Mouse (Mus musculus) heart, embryonic 16.5 days (tissue): ENCODE results near the gene Agrp. TPM values are rescaled to one million over a fixed set of nuclear protein-coding genes. Genes with fewer than 3 reads are reported as not detected.

Source experiments
- ATAC-seq: fragments of 200-750 bp; cut with Nextera tagmentation; replicated peaks from 2 replicates; pipeline ENCODE4 v1.8.0; 2017; ENCODE audit warnings: moderate number of reproducible peaks; ENCODE audit not compliant: insufficient read depth, low FRiP score; ENCODE audit errors: extremely low read depth
- H3K27ac ChIP-seq: fragments of 300-500 bp; sonication (generic); 2 replicates; pipeline ENCODE4 v1.5.1; 2014; ENCODE audit warnings: mild to moderate bottlenecking, low read length, control low read depth, moderate library complexity
- H3K27me3 ChIP-seq: fragments of 300-500 bp; sonication (generic); 2 replicates; pipeline ENCODE4 v1.6.1; 2014; ENCODE audit warnings: low read length, mixed read lengths; ENCODE audit not compliant: control insufficient read depth, insufficient read depth
- H3K36me3 ChIP-seq: fragments of 300-500 bp; sonication (generic); 2 replicates; pipeline ENCODE4 v1.6.1; 2014; ENCODE audit not compliant: control insufficient read depth, insufficient read depth
- H3K4me1 ChIP-seq: fragments of 300-500 bp; sonication (generic); 2 replicates; pipeline ENCODE4 v1.6.1; 2014; ENCODE audit warnings: low read length, mixed read lengths; ENCODE audit not compliant: control insufficient read depth, insufficient read depth
- H3K4me2 ChIP-seq: fragments of 300-500 bp; sonication (generic); 2 replicates; pipeline ENCODE4 v1.6.1; 2014; ENCODE audit warnings: low read depth, mild to moderate bottlenecking, control low read depth, low read length
- H3K4me3 ChIP-seq: fragments of 300-500 bp; sonication (generic); 2 replicates; pipeline ENCODE4 v1.5.1; 2014; ENCODE audit warnings: mild to moderate bottlenecking, control low read depth, low read length
- H3K9ac ChIP-seq: fragments of 300-500 bp; sonication (generic); 2 replicates; pipeline ENCODE4 v1.6.1; 2014; ENCODE audit warnings: low read length, control low read depth
- H3K9me3 ChIP-seq: fragments of 300-500 bp; sonication (generic); replicated peaks from 2 replicates; pipeline ENCODE4 v1.6.1; 2016; ENCODE audit warnings: low read length; ENCODE audit not compliant: control insufficient read depth
- WGBS: fragments of 180-500 bp; shearing (Covaris S2); extraction: QIAGEN DNeasy Blood & Tissue Kit; methylation state at CpG from one replicate; pipeline ENCODE4 v1.1.7; 2014; 5-methylcytosine and 5-hydroxymethylcytosine counted together
- polyA plus RNA-seq: library from polyadenylated mRNA; unstranded; fragments of >200 nt; fragmentation: Nextera tagmentation; extraction: Ambion mirVana; gene quantifications from 2 replicates; pipeline ENCODE4 v1.2.1, GENCODE M21; 2015

Gene Agrp
- polyA plus RNA-seq, 1 experiment from 2014 or later = not detected

DNA sequence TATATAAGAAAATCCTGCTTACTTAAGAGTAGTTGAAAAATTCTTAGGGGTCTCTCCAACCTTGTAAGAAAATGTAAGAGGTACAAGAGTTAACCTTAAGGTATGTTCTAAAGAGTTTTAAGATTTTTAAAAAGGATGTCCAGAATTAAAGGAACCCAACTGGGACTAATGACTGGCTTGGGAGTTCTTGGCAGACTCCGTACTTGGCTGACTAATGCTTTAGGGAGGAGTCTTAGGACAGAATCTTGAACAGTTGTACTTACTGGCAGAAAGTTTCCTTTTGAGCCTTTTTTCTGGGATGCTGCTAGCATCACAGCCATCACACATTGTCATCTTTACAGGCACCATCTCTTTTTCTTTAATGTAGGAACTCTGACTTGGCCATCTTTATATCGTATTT, 3.3 kb upstream of the Agrp start:
- peaks cover 21% of the 10 kb centered on the region for H3K4me1 ChIP-seq
- 64% methylated on average over 2 of the region's 2 CpGs for WGBS
- H3K9ac ChIP-seq = no peak overlapping the region
- peaks cover 14% of the 10 kb centered on the region for H3K36me3 ChIP-seq
- H3K4me3 ChIP-seq = no peak overlapping the region
- no peak for ATAC-seq
- H3K27me3 ChIP-seq = no peaks in the 10 kb centered on the region
- H3K4me2 ChIP-seq = no peak overlapping the region
- no peaks in the 10 kb centered on the region for H3K9me3 ChIP-seq
- no peak overlapping the region for H3K27ac ChIP-seq

GRCm38 (mm10) chr8:105639835-105640234, 2.6 kb upstream of the Agrp start:
- Histone ChIP-seq H3K4me1 (peaks cover 26% of the 10 kb centered on the region), H3K27ac (no peak overlapping the region)

DNA sequence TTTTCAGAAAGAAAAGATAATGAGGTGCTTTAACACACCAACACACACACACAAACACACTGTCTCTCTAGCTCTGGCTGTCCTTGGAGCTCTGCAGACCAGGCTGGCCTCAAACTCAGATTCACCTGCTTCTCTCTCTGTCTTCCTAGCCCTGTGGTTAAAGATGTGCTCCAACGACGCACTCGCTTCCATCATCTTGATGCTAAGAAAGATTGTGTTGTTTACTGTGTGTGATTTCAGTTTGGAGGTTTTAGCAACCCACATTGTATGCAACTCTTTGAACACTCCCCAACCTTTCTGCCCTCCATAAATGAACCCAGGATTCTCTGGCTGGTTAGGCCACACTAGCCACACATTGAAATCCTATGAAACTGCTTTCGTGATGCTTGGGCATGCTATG, 1.3 kb upstream of the Agrp start:
- Histone ChIP-seq H3K9me3 (no peaks in the 10 kb centered on the region), H3K9ac (peak overlapping the region; percentile 96), H3K27me3 (no peaks in the 10 kb centered on the region), H3K27ac (peak overlapping the region; percentile 47; the same call in 1 of the 2 replicates), H3K4me2 (peak overlapping the region; percentile 90), H3K4me1 (peaks cover 27% of the 10 kb centered on the region), H3K36me3 (peaks cover 2% of the 10 kb centered on the region; the same call in 1 of the 2 replicates), H3K4me3 (peak overlapping the region; percentile 24; the same call in 1 of the 2 replicates)
- 77% methylated on average over 4 of the region's 4 CpGs for WGBS
- no peak for ATAC-seq

More at GRCm38 (mm10) chr8:105639835-105640234, 2.6 kb upstream of the Agrp start:
- Histone ChIP-seq H3K27me3 (no peaks in the 10 kb centered on the region), H3K4me3 (no peak overlapping the region), H3K9me3 (no peaks in the 10 kb centered on the region), H3K36me3 (peaks cover 10% of the 10 kb centered on the region), H3K4me2 (no peak overlapping the region), H3K9ac (no peak overlapping the region)
- no peak for ATAC-seq
- 63% methylated on average over 1 of the region's 1 CpGs for WGBS

DNA sequence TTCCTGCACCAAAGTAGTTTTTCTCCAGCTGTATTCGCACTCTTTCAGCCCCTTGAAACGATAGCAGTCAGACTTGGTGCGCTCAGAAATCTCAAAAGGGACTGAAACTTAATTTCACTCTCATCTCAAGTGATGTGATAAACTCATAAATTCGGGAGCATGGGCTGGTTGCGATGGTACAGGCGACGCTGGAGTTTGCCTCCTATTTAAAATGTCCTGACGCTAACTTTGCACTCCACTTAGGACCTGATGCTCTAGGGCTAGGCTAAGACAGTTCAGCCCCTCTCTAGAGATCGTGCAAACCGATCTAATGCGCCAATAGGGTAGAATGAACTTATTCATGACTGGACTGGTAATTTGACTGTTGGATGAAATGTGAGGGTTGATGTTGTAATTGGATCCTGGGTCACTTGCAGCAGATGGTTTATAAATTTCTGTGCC, 428 bp upstream of the Agrp start:
- peak overlapping the region; percentile 81 for H3K4me3 ChIP-seq
- peaks cover 27% of the 10 kb centered on the region for H3K4me1 ChIP-seq
- H3K27me3 ChIP-seq = no peaks in the 10 kb centered on the region
- H3K9me3 ChIP-seq = no peaks in the 10 kb centered on the region
- peak overlapping the region; percentile 96 for H3K9ac ChIP-seq
- under 1% methylated on average over 11 of the region's 11 CpGs for WGBS
- H3K36me3 ChIP-seq = no peaks in the 10 kb centered on the region
- ATAC-seq = no peak
- peak overlapping the region; percentile 90 for H3K4me2 ChIP-seq
- peak overlapping the region; percentile 100 for H3K27ac ChIP-seq

- Histone ChIP-seq H3K4me2 (peak within 1 kb of the TSS; percentile 90), H3K27me3 (no peaks in the 10 kb centered on the region), H3K9ac (peak within 1 kb of the TSS; percentile 96), H3K9me3 (no peaks in the 10 kb centered on the region), H3K4me1 (peaks cover 27% of the 10 kb centered on the region), H3K4me3 (peak within 1 kb of the TSS; percentile 81), H3K27ac (peak within 1 kb of the TSS; percentile 100), H3K36me3 (no peaks in the 10 kb centered on the region)
- WGBS = under 1% methylated on average over 112 of the region's 126 CpGs
- peak; percentile 90 for ATAC-seq
Measured at GRCm38 (mm10) chr8:105636018-105636962, 903 bp downstream of the Agrp start, which contains the start of gene Ctcf. Gene Ctcf, plus strand, starts transcription at chr8:105636568.

DNA sequence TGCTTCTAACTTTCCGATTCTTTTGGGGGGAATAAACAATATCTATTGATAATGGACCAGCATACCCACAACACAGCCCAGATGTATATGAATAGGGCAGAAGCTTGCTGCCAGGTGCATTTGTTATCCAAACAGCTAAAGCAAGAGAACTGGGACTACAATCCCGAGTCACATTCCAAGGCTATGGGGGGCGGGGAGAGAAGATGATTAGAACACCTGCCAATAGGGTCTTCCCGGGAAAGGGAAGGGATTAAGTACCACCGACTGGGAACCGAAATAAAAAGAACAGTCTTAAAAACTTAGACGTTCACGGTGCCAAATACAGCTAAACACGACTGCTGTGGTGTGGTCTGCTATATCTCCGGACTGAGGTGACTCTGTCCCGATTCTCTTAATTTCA, 1.7 kb downstream of the Agrp start:
- Histone ChIP-seq H3K27ac (peak overlapping the region; percentile 100; the same call in 1 of the 2 replicates), H3K4me1 (peaks cover 24% of the 10 kb centered on the region), H3K9me3 (no peaks in the 10 kb centered on the region), H3K4me3 (peak overlapping the region; percentile 81), H3K27me3 (no peaks in the 10 kb centered on the region), H3K36me3 (no peaks in the 10 kb centered on the region), H3K9ac (peak overlapping the region; percentile 81), H3K4me2 (peak overlapping the region; percentile 81)
- no peak for ATAC-seq
- WGBS = 6% methylated on average over 11 of the region's 11 CpGs

- Histone ChIP-seq H3K4me3 (peak overlapping the region; percentile 81), H3K4me2 (peak overlapping the region; percentile 81), H3K27me3 (no peaks in the 10 kb centered on the region), H3K9ac (peak overlapping the region; percentile 81), H3K27ac (no peak overlapping the region), H3K4me1 (peaks cover 20% of the 10 kb centered on the region), H3K9me3 (no peaks in the 10 kb centered on the region), H3K36me3 (no peaks in the 10 kb centered on the region)
- ATAC-seq = no peak
- WGBS = 84% methylated on average over 2 of the region's 2 CpGs
Measured at GRCm38 (mm10) chr8:105634771-105635458, 2.3 kb downstream of the Agrp start.

- 82% methylated on average over 4 of the region's 4 CpGs for WGBS
- no peak overlapping the region for H3K4me3 ChIP-seq
Measured at GRCm38 (mm10) chr8:105629337-105629736, 7.9 kb downstream of the Agrp start.

More at GRCm38 (mm10) chr8:105629337-105629736, 7.9 kb downstream of the Agrp start:
- Histone ChIP-seq H3K27me3 (no peaks in the 10 kb centered on the region), H3K9me3 (no peaks in the 10 kb centered on the region), H3K36me3 (no peaks in the 10 kb centered on the region), H3K9ac (no peak overlapping the region), H3K27ac (no peak overlapping the region), H3K4me2 (no peak overlapping the region), H3K4me1 (peaks cover 3% of the 10 kb centered on the region; the same call in 1 of the 2 replicates)
- no peak for ATAC-seq
